Mouse (Mus musculus) frontal cortex, postnatal 25 days (tissue): ENCODE measurements at regions not wholly inside any gene's neighbourhood (a gene's known extent, or its start where the extent isn't known, plus 50 kb on each side); places are given as distances from the start of the nearest gene placed in this dataset.

ENCODE experiments used
- DNase-seq, 2 experiments: peaks; one replicate each; pipeline ENCODE4 v3.0.0; 2022; ENCODE audit warnings: low spot score in 2 of 2

GRCm38 (mm10) chr12:93549900-93550299 lies 1700.9 kb upstream of the Sel1l start:
- no peak for DNase-seq

GRCm38 (mm10) chr12:93523465-93523864 lies 1674.5 kb upstream of the Sel1l start:
- DNase-seq, result no peak

DNA sequence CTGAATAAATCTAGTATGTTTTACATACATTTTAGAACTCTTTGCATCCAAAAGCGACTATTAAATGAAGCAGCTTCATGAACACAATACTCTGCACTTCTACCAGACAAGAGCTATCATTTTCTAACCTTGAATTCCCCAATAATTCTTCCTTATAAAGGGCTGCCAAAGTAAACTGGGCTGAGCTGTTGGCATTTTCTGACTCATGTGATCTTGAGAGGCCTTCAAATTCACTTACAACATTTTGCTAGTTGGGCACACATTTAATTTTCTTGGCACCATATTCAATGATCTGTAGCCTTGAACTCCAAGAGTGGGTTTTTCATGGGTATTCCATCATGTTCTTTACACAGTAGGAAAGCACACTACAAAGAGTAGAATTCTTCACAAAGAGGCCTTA lies 1637.4 kb upstream of the Sel1l start:
- DNase-seq, result no peak

- no peak for DNase-seq
Observed at GRCm38 (mm10) chr12:93462106-93462505, 1613.1 kb upstream of the Sel1l start.

GRCm38 (mm10) chr12:93449436-93449835 lies 1600.5 kb upstream of the Sel1l start:
- no peak for DNase-seq

DNA sequence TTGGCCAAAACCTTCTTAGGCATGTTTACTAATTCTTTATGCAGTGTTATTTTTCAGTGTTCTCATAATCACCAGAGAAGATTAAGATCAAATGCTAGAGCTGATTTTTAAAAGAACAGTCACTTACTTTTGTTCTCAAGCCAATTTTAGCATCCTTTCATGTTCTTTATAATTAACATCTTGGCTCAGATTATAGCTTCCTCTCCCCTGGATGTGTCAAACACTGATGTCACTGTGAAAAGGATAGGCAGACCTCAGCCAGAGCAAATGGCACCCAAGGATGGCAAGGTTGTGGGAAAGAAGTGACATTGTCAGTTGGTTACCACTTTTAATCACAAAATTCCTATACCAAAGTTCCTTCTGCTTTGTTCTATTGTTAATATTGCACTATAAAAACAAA lies 1580.3 kb upstream of the Sel1l start:
- no peak for DNase-seq

- DNase-seq, result no peak
Observed at GRCm38 (mm10) chr12:93427988-93428387, 1579.0 kb upstream of the Sel1l start.

- no peak for DNase-seq
Observed at GRCm38 (mm10) chr12:93416381-93416780, 1567.4 kb upstream of the Sel1l start.

- no peak for DNase-seq
Observed at GRCm38 (mm10) chr12:93415791-93416190, 1566.8 kb upstream of the Sel1l start.

GRCm38 (mm10) chr12:93385578-93385977 lies 1536.6 kb upstream of the Sel1l start:
- no peak for DNase-seq

DNA sequence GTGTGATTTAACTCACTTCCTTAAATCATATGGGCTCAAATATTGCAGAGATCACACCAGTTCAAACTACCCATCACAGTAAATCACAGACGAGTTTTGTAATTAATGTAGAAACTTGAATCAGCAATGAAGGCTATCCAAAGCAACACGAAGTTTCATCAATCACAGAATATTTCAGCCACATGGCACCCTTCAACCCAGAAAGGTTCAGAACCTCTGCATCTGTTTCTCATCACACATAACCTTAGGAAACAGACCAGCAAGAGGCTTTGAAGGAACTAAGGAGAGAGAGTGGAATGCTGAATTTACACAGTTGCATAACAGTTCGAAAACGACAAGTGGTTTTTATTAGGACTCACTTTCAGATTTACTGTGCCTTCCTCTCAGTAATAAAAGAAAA lies 1494.0 kb upstream of the Sel1l start:
- no peak for DNase-seq

- DNase-seq, result no peak
Observed at GRCm38 (mm10) chr12:93342525-93342924, 1493.6 kb upstream of the Sel1l start.

- no peak for DNase-seq
Observed at GRCm38 (mm10) chr12:93335520-93335919, 1486.6 kb upstream of the Sel1l start.

DNA sequence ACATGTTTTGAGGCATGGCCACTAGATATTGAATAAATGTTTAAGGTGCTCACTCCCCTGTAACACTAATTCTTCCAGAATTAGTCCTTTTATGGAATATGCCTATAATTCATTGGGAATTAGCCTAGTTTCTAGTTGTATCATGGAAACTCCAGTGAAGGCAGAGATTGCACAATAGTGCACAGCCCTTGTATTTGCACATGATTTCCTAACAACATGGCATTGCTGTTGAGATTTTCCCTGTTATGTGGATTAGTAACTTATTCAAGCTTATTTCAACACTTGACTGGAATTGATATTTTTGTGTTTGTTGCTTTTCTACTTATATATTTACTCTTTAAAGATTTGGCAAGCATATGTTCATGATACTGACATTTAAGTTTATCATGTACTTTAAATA lies 1463.3 kb upstream of the Sel1l start:
- no peak for DNase-seq

DNA sequence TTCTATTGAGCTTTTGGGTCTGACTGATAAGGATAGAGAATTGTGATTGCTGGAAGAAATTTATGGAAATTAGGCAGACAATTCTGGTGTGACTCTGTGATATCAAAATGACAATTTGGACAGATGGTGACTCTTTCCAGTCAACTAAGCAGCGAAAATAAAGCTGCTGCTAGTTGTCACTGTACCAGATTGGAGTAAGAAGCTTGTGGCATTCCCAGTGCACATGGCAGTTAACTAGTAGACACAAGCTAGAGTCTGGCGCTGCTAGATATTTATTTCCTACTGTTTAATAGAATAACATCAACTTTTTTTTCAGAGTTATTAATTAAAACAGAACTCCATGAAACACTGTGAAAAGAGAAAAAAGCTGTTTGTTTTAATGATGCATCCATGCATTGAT lies 1432.9 kb upstream of the Sel1l start:
- DNase-seq, result no peak

- no peak for DNase-seq
Observed at GRCm38 (mm10) chr12:93273652-93274051, 1424.7 kb upstream of the Sel1l start.

DNA sequence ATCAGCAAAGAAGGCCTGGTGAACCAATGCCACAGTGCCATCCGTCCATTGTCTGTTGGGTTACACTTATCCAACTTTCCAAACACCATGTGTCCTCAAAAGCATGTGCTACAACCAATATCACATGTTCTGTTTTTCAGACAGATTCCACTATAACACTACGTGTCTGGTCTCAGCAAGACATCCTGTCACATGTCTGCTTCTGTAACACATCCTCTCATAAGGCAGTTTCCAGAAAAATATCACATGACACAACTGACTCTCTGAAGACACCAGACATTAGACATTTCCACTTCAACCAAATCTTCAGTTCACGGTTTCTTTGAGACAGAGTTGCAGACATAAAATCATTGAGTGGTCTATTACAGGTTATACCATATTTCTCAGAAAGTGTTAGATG lies 1381.3 kb upstream of the Sel1l start:
- no peak for DNase-seq

- DNase-seq, result no peak
Observed at GRCm38 (mm10) chr12:93226826-93227225, 1377.9 kb upstream of the Sel1l start.

DNA sequence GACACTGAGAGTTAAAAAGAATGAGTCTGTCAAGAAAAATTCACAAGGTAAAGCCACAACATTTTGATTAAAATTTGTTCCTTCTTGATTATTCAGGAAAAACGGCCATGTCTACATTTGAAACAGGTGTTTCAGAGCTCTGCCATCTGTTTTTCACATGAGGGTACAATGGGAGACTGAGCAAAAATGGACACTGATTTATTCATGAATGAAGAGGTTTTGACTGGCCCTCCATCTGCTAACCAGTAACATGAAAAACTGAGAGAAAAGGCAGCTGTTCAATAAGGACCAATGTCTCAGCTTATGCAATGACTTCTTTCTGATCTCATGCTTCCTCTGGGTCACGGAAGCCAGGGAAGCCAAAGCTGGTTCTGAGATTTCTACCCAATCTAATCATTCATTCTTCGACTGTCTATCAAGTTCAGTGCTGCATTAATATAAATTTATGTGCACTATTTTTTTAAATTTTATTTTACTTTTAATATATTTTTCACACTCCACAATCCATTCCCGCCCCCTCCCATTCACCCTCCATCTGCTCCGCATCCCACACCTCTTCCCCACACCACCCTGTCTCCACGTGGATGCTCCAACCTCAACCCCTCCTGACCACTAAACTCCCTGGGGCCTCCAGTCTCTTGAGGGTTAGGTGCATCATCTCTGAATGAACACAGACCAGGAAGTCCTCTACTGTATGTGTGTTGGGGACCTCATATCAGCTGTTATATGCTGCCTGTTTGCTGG lies 1372.4 kb upstream of the Sel1l start:
- DNase-seq, result no peak

- DNase-seq, result no peak
Observed at GRCm38 (mm10) chr12:93207596-93207995, 1358.6 kb upstream of the Sel1l start.

DNA sequence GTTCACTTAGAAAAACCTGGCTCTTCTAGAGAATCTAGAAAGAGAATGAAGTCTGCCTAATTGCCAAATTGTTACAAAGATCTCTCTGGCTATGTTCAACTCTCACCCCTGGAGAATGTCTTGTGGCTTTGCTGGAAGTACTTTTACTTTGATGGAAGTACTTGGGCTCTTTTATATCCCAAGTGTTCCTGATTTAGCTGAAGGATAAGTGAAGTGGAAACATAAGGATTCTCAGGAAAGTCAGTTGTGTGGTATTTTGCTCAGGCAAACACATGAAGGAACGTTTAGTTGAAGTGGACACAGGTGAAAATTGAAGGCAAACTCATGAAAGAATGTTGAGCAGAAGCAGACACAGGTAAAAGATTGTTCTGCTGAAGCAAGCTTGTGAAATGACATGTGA lies 1340.0 kb upstream of the Sel1l start:
- no peak for DNase-seq

- DNase-seq, result no peak
Observed at GRCm38 (mm10) chr12:93173744-93174143, 1324.8 kb upstream of the Sel1l start.

DNA sequence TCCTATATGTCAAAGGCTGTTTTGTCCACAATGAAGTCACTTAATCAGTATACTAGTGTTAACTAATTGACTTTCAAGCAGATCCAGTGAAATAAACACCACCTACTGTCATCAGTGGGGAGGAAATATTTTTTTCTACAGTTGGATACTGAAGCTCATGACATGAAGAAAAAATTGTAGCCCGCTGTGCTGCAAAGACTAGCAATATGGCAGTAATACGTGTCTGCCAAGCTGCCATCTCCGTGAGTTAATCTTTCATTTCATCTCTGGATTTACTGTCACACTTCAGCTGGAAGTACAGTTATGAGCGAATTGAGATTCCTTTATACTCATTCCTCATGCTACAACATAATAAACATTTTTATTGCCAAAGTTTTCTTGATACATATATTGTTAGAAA lies 1311.3 kb upstream of the Sel1l start:
- no peak for DNase-seq

GRCm38 (mm10) chr12:93152618-93153245 lies 1303.8 kb upstream of the Sel1l start:
- DNase-seq, result peak; percentile 10 to 19
